Mouse (Mus musculus): Measurements from ENCODE around the gene Pgam2. TPM values are rescaled to one million over a fixed set of nuclear protein-coding genes. Genes with fewer than 3 reads are reported as not detected.

The Pgam2 gene
- 738 and 761 TPM in 2 replicates for polyA plus RNA-seq (2016; fragmentation: Nextera tagmentation; extraction: Ambion mirVana)

DNA sequence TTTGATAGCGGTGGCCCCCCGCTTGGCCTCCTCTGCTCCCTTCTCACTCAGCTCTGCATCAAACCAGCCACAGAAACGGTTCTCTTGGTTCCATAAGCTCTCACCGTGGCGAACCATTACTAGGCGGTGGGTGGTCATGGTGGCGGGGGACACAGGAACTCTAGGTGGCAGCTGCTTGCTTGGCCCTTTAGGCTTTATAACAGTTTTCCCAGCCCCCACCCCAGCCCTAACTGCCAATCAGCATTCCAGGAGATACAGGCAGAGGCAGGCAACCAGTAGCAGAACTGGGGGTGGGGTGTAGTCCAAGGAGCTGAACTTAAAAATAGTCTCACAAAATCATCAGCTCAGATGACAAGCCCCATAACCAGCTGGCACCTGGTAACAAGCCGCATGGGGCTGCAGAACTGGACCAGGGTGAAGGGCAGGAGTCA, at the start of gene Pgam2:
TSS of gene Pgam2 (minus strand) at position 183 of the 431 bp plus-strand sequence.
- H3K27me3 ChIP-seq (replicated peaks) = no peaks in the 10 kb centered on the region
- peaks cover 32% of the 10 kb centered on the region for H3K36me3 ChIP-seq
- peak within 1 kb of the TSS; percentile 68 for H3K4me2 ChIP-seq
- peak within 1 kb of the TSS; percentile 87 for H3K27ac ChIP-seq (ENCODE audit: poor library complexity, severe bottlenecking)
- peak within 1 kb of the TSS; percentile 82 for H3K9ac ChIP-seq
- no peaks in the 10 kb centered on the region for H3K9me3 ChIP-seq (replicated peaks)
- 14% methylated on average over 8 of the region's 8 CpGs for WGBS
- ATAC-seq (ENCODE audit: insufficient number of reproducible peaks, low FRiP score) = peak; percentile 73
- peaks cover 43% of the 10 kb centered on the region for H3K4me1 ChIP-seq (replicated peaks)
- peak within 1 kb of the TSS; percentile 57 for H3K4me3 ChIP-seq

DNA sequence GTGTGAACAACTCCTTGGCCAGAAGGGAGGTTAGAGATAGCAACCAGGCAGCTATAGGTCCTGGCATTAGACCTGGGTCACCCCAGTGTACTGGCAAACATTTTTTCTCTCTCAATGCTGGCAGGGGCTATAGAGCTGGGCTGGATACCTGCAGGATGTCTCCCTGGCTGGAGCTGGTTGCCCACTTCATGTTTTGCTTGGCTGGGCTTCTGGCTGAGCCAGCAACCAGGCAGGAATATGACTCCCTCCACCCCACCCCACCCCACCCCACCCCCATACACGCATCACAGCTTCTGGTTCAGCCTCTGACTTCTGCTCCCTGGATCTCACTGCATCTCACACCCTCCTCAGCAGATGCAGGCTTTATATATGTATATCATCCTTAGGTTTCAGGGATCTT, 48.8 kb upstream of the Pgam2 start:
- Histone ChIP-seq H3K36me3 (no peaks in the 10 kb centered on the region), H3K4me2 (no peak overlapping the region), H3K9me3 (replicated peaks) (0 out of 2 replicates have a peak, but pooled peaks cover 2% of the 10 kb centered on the region), H3K4me1 (replicated peaks) (peaks cover 51% of the 10 kb centered on the region), H3K27ac (ENCODE audit: poor library complexity, severe bottlenecking) (no peak overlapping the region), H3K27me3 (replicated peaks) (no peaks in the 10 kb centered on the region), H3K9ac (peak overlapping the region; percentile 39; the same call in 1 of the 2 replicates), H3K4me3 (no peak overlapping the region)
- WGBS = 24% methylated on average over 1 of the region's 1 CpGs
- peak; percentile 47; the same call in 1 of the 2 replicates for ATAC-seq (ENCODE audit: insufficient number of reproducible peaks, low FRiP score)

DNA sequence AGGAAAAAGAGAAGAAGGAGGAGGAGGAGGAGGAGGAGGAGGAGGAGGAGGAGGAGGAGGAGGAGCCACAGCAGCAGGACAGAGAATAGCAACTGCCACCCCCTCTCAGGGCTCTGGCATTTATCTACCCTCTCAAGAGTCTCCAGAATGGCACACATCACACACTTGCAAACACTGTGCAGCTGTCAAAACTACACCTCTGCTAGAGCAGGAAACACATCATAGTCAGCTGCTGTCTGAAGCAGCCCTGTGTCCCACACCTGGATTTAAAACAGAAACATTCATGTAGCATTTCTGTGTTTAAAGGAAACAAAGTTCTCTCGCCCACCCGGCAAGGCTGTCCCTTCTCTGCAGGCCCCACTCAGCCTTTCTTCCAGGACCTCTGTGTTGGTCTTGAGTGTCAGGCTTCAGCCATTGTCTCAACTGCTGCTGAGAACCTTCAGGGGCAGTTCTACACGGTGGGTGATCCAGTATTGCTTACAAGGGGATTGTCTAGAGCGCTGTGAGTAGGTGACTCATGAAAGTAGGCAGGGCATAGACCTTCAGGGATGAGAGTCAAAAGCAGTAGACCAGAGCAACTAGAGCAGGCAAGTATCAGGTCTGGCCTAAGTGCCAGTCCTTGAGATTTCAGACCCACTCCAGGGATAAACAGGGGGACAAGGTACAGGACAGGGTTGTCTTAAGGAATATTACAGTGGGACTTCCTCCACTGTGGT, 47.6 kb upstream of the Pgam2 start:
- no peak overlapping the region for H3K9ac ChIP-seq
- ATAC-seq (ENCODE audit: insufficient number of reproducible peaks, low FRiP score) = 0 out of 2 replicates have a peak, but pooled peaks have one; percentile 10
- H3K4me1 ChIP-seq (replicated peaks) = peaks cover 48% of the 10 kb centered on the region
- no peaks in the 10 kb centered on the region for H3K27me3 ChIP-seq (replicated peaks)
- H3K4me3 ChIP-seq = no peak overlapping the region
- peaks cover 8% of the 10 kb centered on the region; the same call in 1 of the 2 replicates for H3K9me3 ChIP-seq (replicated peaks)
- no peaks in the 10 kb centered on the region for H3K36me3 ChIP-seq
- WGBS = 44% methylated on average over 4 of the region's 4 CpGs
- H3K27ac ChIP-seq (ENCODE audit: poor library complexity, severe bottlenecking) = peak overlapping the region; percentile 34; the same call in 1 of the 2 replicates
- H3K4me2 ChIP-seq = no peak overlapping the region

DNA sequence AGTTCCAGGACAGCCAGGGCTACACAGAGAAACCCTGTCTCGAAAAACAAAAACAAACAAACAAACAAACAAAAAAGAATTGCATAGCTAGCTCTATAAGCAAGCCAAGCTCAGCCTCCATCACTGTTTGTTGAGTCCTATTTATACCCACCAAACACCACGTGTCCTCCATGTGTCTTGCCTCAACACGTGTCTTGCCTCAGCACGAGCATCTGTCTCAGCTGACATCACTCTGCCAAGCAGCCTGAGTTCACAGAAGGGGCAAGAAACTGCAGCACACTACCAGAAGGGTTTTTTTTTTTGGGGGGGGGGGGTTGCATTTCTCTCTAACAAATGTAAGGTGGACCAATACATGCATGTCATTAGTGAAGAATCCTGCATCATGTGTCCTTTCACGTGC, 46.9 kb upstream of the Pgam2 start:
- Histone ChIP-seq H3K4me2 (no peak overlapping the region), H3K9me3 (replicated peaks) (peaks cover 8% of the 10 kb centered on the region; the same call in 1 of the 2 replicates), H3K4me3 (no peak overlapping the region), H3K27me3 (replicated peaks) (no peaks in the 10 kb centered on the region), H3K4me1 (replicated peaks) (peaks cover 43% of the 10 kb centered on the region), H3K9ac (no peak overlapping the region), H3K36me3 (no peaks in the 10 kb centered on the region), H3K27ac (ENCODE audit: poor library complexity, severe bottlenecking) (no peak overlapping the region)
- no peak for ATAC-seq (ENCODE audit: insufficient number of reproducible peaks, low FRiP score)
- 56% methylated on average over 5 of the region's 5 CpGs for WGBS

DNA sequence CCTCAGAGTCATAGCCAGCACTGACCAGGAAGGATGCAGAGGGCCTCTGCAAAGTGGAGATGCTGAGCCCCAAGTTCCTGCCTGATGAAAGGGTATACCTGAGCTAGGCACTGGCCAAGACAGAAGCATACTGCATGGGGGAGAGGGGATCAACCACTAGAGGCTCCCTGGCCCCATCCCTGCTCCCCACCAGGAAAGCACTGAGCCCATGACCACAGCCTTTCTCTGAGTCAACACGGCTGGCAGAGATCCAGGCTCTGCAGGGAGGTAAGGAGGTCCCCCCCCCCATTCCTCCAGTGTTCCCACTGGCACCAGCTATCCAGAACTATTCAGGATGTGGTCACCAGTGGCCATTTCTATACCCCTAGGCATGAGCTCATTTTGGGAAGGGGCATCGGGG, 45.8 kb upstream of the Pgam2 start:
- no peak overlapping the region for H3K27ac ChIP-seq (ENCODE audit: poor library complexity, severe bottlenecking)
- no peak overlapping the region for H3K4me2 ChIP-seq
- no peak overlapping the region for H3K9ac ChIP-seq
- H3K36me3 ChIP-seq = no peaks in the 10 kb centered on the region
- H3K4me3 ChIP-seq = no peak overlapping the region
- no peak for ATAC-seq (ENCODE audit: insufficient number of reproducible peaks, low FRiP score)
- peaks cover 43% of the 10 kb centered on the region for H3K4me1 ChIP-seq (replicated peaks)
- peaks cover 10% of the 10 kb centered on the region; the same call in 1 of the 2 replicates for H3K9me3 ChIP-seq (replicated peaks)
- H3K27me3 ChIP-seq (replicated peaks) = no peaks in the 10 kb centered on the region
- WGBS = 69% methylated on average over 2 of the region's 2 CpGs

DNA sequence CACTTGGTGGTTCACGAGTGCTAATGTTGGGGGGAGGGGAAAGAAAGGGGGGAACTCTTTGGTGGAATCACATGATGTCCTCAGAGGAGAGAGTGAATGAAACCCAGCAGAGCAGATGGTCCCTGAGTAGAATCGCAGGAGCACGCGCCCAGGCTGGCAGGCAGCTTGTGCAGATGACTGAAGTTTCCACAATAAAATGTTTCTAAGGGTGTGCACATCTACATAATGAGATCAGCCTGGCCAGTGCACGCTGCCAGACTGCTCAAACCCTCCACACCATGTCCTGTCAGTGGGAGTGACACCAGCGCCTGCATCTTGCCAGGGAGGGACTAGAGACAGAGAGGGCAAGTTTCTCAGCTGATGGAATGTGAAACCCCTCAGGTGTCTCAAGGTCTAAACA, 45.2 kb upstream of the Pgam2 start:
- no peak overlapping the region for H3K9ac ChIP-seq
- H3K36me3 ChIP-seq = no peaks in the 10 kb centered on the region
- H3K4me2 ChIP-seq = no peak overlapping the region
- no peak overlapping the region; the same call in 1 of the 2 replicates for H3K27ac ChIP-seq (ENCODE audit: poor library complexity, severe bottlenecking)
- H3K4me1 ChIP-seq (replicated peaks) = peaks cover 43% of the 10 kb centered on the region
- peaks cover 13% of the 10 kb centered on the region; the same call in 1 of the 2 replicates for H3K9me3 ChIP-seq (replicated peaks)
- 0 out of 2 replicates have a peak, but pooled peaks have one; percentile 29 for ATAC-seq (ENCODE audit: insufficient number of reproducible peaks, low FRiP score)
- no peaks in the 10 kb centered on the region for H3K27me3 ChIP-seq (replicated peaks)
- 55% methylated on average over 6 of the region's 6 CpGs for WGBS
- H3K4me3 ChIP-seq = no peak overlapping the region

DNA sequence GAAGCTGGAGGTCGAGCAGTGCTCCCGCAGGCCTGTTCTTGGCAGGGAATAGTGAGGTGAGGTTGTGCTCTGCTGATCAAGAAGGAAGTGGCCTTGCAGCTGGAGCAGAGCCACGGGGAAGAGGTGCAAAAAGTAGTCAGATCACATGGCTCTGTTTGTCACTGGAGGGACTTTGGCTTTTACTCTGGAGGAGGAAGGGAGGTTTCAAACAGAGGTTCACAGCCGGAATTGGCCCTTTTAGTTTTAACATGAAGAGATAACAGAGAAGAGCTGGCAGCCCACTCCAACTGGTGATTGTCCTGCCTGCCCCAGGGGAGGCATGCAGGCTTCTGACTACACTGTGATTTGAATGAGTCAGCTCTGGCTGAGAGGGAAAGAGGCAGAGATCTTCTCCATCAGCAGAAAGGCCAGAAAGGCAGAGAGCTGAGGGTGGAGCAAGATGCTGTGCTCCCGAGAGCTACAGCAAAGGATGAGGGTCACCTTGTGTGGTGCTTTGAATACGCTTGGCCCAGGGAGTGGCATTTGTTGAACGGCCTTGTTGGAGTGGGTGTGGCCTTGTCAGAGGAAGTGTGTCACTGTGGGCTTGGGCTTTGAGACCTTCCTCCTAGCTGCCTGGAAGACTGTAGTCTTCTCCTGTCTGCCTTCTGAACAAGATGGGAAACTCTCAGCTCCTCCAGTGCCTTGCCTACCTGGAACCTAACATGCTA, 43.3 kb upstream of the Pgam2 start:
- no peaks in the 10 kb centered on the region for H3K27me3 ChIP-seq (replicated peaks)
- H3K36me3 ChIP-seq = no peaks in the 10 kb centered on the region
- no peak for ATAC-seq (ENCODE audit: insufficient number of reproducible peaks, low FRiP score)
- H3K27ac ChIP-seq (ENCODE audit: poor library complexity, severe bottlenecking) = peak overlapping the region; percentile 36
- H3K9me3 ChIP-seq (replicated peaks) = peaks cover 23% of the 10 kb centered on the region
- H3K4me3 ChIP-seq = no peak overlapping the region
- H3K4me1 ChIP-seq (replicated peaks) = peaks cover 34% of the 10 kb centered on the region
- no peak overlapping the region for H3K4me2 ChIP-seq
- H3K9ac ChIP-seq = no peak overlapping the region
- WGBS = 42% methylated on average over 7 of the region's 7 CpGs

DNA sequence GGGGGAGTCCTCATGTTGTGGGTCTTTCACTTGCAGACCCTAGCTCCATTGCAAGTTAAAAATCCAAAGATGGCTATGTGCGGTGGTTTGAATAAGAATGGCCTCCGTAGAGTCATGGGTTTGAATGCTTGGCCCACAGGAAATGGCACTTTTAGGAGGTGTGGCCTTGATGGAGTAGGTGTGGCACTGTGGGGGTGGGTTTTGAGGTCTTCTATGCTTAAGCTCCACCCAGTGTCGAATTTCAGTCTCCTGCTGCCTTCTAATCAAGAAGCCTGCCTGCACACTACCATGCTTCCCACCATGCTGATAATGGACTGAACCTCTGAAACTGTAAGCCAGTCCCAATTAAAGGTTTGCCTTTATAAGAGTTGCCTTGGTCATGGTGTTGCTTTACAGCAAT, 39.6 kb upstream of the Pgam2 start:
- Histone ChIP-seq H3K4me3 (no peak overlapping the region), H3K4me2 (no peak overlapping the region), H3K9me3 (replicated peaks) (peaks cover 32% of the 10 kb centered on the region), H3K9ac (no peak overlapping the region), H3K27ac (ENCODE audit: poor library complexity, severe bottlenecking) (no peak overlapping the region), H3K27me3 (replicated peaks) (no peaks in the 10 kb centered on the region), H3K4me1 (replicated peaks) (peaks cover 8% of the 10 kb centered on the region; the same call in 1 of the 2 replicates), H3K36me3 (no peaks in the 10 kb centered on the region)
- no peak for ATAC-seq (ENCODE audit: insufficient number of reproducible peaks, low FRiP score)
- WGBS = 79% methylated on average over 3 of the region's 3 CpGs

DNA sequence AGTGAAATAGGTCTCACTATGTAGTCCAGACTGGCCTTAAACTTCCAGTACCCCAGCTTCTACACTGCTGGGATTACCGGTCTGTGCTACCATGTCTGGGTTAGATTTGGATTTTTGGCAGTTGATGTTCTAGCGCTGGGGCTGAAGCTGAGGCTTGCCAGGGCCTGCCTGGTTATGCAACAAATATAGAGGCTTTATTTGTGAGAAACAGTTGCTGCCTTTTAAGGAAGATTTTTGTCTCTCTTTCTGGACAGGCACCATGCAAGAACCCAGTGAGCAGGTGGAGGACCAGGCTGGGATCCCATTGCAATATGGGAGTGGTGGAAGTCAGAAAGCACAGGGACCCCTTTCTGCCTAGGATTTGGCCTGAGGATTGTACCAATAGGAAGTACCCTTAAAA, 38.2 kb upstream of the Pgam2 start:
- Histone ChIP-seq H3K27ac (ENCODE audit: poor library complexity, severe bottlenecking) (no peak overlapping the region), H3K4me1 (replicated peaks) (peaks cover 6% of the 10 kb centered on the region; the same call in 1 of the 2 replicates), H3K36me3 (no peaks in the 10 kb centered on the region), H3K4me3 (no peak overlapping the region), H3K9me3 (replicated peaks) (peaks cover 24% of the 10 kb centered on the region), H3K27me3 (replicated peaks) (no peaks in the 10 kb centered on the region), H3K9ac (no peak overlapping the region), H3K4me2 (no peak overlapping the region)
- 95% methylated on average over 2 of the region's 2 CpGs for WGBS
- no peak for ATAC-seq (ENCODE audit: insufficient number of reproducible peaks, low FRiP score)

DNA sequence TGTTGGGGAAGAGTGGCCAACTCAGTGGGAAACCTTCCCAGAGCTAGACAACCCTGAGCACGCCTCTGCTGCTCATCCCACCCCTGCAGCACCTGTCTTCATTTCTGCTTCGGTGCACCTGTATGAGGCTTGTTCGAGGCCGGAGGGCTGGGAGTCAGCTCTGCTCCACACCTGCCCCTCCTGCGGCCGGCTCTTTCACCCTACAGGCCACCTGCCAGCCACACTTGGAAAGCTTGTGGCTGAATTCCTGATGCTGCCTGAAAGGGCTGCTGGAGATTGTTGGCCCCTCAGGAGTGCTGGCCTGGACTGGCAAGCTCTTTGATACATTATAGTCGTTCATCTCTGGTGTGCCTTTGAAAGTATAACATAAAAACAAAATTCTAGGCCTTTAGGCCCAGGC, 36.8 kb upstream of the Pgam2 start:
- H3K27ac ChIP-seq (ENCODE audit: poor library complexity, severe bottlenecking) = no peak overlapping the region
- WGBS = 71% methylated on average over 7 of the region's 7 CpGs
- H3K4me2 ChIP-seq = no peak overlapping the region
- no peak overlapping the region for H3K4me3 ChIP-seq
- H3K9me3 ChIP-seq (replicated peaks) = peaks cover 24% of the 10 kb centered on the region
- H3K4me1 ChIP-seq (replicated peaks) = peaks cover 9% of the 10 kb centered on the region; the same call in 1 of the 2 replicates
- no peak overlapping the region for H3K9ac ChIP-seq
- 0 out of 2 replicates have a peak, but pooled peaks cover under 1% of the 10 kb centered on the region for H3K36me3 ChIP-seq
- no peaks in the 10 kb centered on the region for H3K27me3 ChIP-seq (replicated peaks)
- no peak for ATAC-seq (ENCODE audit: insufficient number of reproducible peaks, low FRiP score)
